ENCODE assay signal across 13 mouse cellular contexts in the genomic region with DNA sequence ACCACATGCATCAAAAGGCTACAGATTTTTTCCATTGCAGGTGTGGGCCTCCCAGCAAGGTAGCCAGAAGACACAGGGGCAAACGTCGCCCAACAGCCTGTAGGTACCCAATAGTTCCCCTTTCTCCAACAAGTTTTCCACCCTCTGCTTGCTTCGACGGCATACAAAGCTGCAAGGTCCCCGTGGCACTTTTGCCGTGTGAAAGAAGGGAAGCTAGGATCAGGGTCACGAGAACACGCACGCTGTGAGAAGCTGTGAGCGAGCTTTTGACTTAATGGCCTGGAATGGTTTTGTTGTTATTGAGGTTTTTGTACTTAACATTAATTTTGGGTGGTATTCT. TPM values are rescaled to one million over a fixed set of nuclear protein-coding genes. Genes with fewer than 3 reads are reported as not detected.
DNase-seq lines count a peak whose midpoint lies in the region; ATAC-seq lines count a peak whose summit lies in the region.
"Had no signal": no experiment of that assay in that cellular context is flagged by ENCODE, and none has a peak within 500 bp of the region (broad histone marks: within the 10 kb centered on the region; RNA-seq: fewer than 3 reads in every experiment).

No protein-coding gene starts in this region.

- 0 out of 2 replicates have a peak overlapping the region, but pooled peaks have one; percentile 43 for H3K4me2 ChIP-seq in neural tube, embryonic 12.5 days (replicated peaks)
- no peak overlapping the region for H3K4me2 ChIP-seq in neural tube, embryonic 15.5 days
- H3K4me2 ChIP-seq in forebrain, embryonic 12.5 days = peak overlapping the region; percentile 42; the same call in 1 of the 2 replicates
- no peak overlapping the region for H3K4me2 ChIP-seq in hindbrain, embryonic 16.5 days (ENCODE audit: low read length)
- H3K4me2 ChIP-seq in stomach, embryonic 15.5 days = no peak overlapping the region

- DNase-seq in left cerebral cortex, postnatal 14 days (ENCODE audit: low spot score in 2 of 2) = no peak
- DNase-seq in natural killer cell, adult 2 months (ENCODE audit: low spot score in 2 of 2) = no peak
- DNase-seq: adrenal gland, postnatal 25 days; heart, adult 18-20 months; lung, postnatal 36 days had no signal

- H3K27ac ChIP-seq in neural tube, embryonic 12.5 days = no peak overlapping the region
- H3K27ac ChIP-seq in neural tube, embryonic 15.5 days (replicated peaks) = no peak overlapping the region
- peak overlapping the region; percentile 82 for H3K27ac ChIP-seq in forebrain, embryonic 12.5 days
- H3K27ac ChIP-seq in hindbrain, embryonic 16.5 days (ENCODE audit: low read depth, low read length) = peak overlapping the region; percentile 0; the same call in 1 of the 2 replicates
- peak overlapping the region; percentile 72 for H3K27ac ChIP-seq in stomach, embryonic 15.5 days
- H3K27ac ChIP-seq: liver, embryonic 14.5 days had no signal

- 72% methylated on average over 10 of the region's 10 CpGs for WGBS in neural tube, embryonic 12.5 days
- 60% methylated on average over 10 of the region's 10 CpGs for WGBS in neural tube, embryonic 15.5 days
- WGBS in forebrain, embryonic 12.5 days = 74% methylated on average over 10 of the region's 10 CpGs
- WGBS in hindbrain, embryonic 16.5 days = 66% methylated on average over 10 of the region's 10 CpGs
- 82% methylated on average over 10 of the region's 10 CpGs for WGBS in stomach, embryonic 15.5 days

- H3K9ac ChIP-seq in neural tube, embryonic 12.5 days = no peak overlapping the region
- H3K9ac ChIP-seq in neural tube, embryonic 15.5 days (replicated peaks) = no peak overlapping the region
- H3K9ac ChIP-seq in forebrain, embryonic 12.5 days = no peak overlapping the region
- no peak overlapping the region for H3K9ac ChIP-seq in hindbrain, embryonic 16.5 days (ENCODE audit: low read depth, low read length)
- H3K9ac ChIP-seq in stomach, embryonic 15.5 days = no peak overlapping the region
- H3K9ac ChIP-seq: liver, embryonic 14.5 days had no signal

- intact Hi-C loops in left cerebral cortex, postnatal 14 days (cut with DNase I) = no loop called here

- H3K9me3 ChIP-seq in neural tube, embryonic 12.5 days = no peaks in the 10 kb centered on the region
- H3K9me3 ChIP-seq in neural tube, embryonic 15.5 days (replicated peaks) = no peaks in the 10 kb centered on the region
- H3K9me3 ChIP-seq in forebrain, embryonic 12.5 days = no peaks in the 10 kb centered on the region
- H3K9me3 ChIP-seq in hindbrain, embryonic 16.5 days (ENCODE audit: control insufficient read depth, low read length) = no peaks in the 10 kb centered on the region
- H3K9me3 ChIP-seq in stomach, embryonic 15.5 days = no peaks in the 10 kb centered on the region
- H3K9me3 ChIP-seq: G1E had no signal

- no peaks in the 10 kb centered on the region for H3K27me3 ChIP-seq in neural tube, embryonic 12.5 days (replicated peaks)
- H3K27me3 ChIP-seq in neural tube, embryonic 15.5 days (replicated peaks) = no peaks in the 10 kb centered on the region
- 0 out of 2 replicates have a peak, but pooled peaks cover 8% of the 10 kb centered on the region for H3K27me3 ChIP-seq in forebrain, embryonic 12.5 days
- no peaks in the 10 kb centered on the region for H3K27me3 ChIP-seq in hindbrain, embryonic 16.5 days (replicated peaks; ENCODE audit: control insufficient read depth, insufficient read depth, low read length)
- H3K27me3 ChIP-seq in stomach, embryonic 15.5 days (replicated peaks) = no peaks in the 10 kb centered on the region

- H3K36me3 ChIP-seq in neural tube, embryonic 12.5 days = no peaks in the 10 kb centered on the region
- H3K36me3 ChIP-seq in neural tube, embryonic 15.5 days = no peaks in the 10 kb centered on the region
- H3K36me3 ChIP-seq in forebrain, embryonic 12.5 days (replicated peaks) = no peaks in the 10 kb centered on the region
- no peaks in the 10 kb centered on the region for H3K36me3 ChIP-seq in hindbrain, embryonic 16.5 days (ENCODE audit: control insufficient read depth, insufficient read depth, low read length)
- H3K36me3 ChIP-seq in stomach, embryonic 15.5 days = no peaks in the 10 kb centered on the region
- H3K36me3 ChIP-seq: G1E had no signal

- H3K4me1 ChIP-seq in neural tube, embryonic 12.5 days = peaks cover 20% of the 10 kb centered on the region
- H3K4me1 ChIP-seq in neural tube, embryonic 15.5 days = peaks cover 12% of the 10 kb centered on the region
- H3K4me1 ChIP-seq in forebrain, embryonic 12.5 days = peaks cover 16% of the 10 kb centered on the region
- peaks cover 10% of the 10 kb centered on the region for H3K4me1 ChIP-seq in hindbrain, embryonic 16.5 days (ENCODE audit: control insufficient read depth, insufficient read depth, low read depth, low read length)
- peaks cover 9% of the 10 kb centered on the region for H3K4me1 ChIP-seq in stomach, embryonic 15.5 days

- H3K4me3 ChIP-seq in neural tube, embryonic 12.5 days = no peak overlapping the region
- no peak overlapping the region for H3K4me3 ChIP-seq in neural tube, embryonic 15.5 days (replicated peaks)
- no peak overlapping the region for H3K4me3 ChIP-seq in forebrain, embryonic 12.5 days (replicated peaks)
- no peak overlapping the region for H3K4me3 ChIP-seq in hindbrain, embryonic 16.5 days (ENCODE audit: low read length)
- H3K4me3 ChIP-seq in stomach, embryonic 15.5 days (replicated peaks) = no peak overlapping the region

- ATAC-seq in neural tube, embryonic 12.5 days (ENCODE audit: low FRiP score, low read depth) = no peak
- no peak for ATAC-seq in neural tube, embryonic 15.5 days (ENCODE audit: low FRiP score)
- ATAC-seq in forebrain, embryonic 12.5 days (ENCODE audit: low FRiP score) = no peak
- ATAC-seq in hindbrain, embryonic 16.5 days = no peak
- no peak for ATAC-seq in stomach, embryonic 15.5 days (ENCODE audit: insufficient read depth, low FRiP score, low read depth)
- ATAC-seq: intestine, embryonic 16.5 days had no signal

RNA-seq across cellular contexts. Expression of a gene that starts 14.5 kb away (rescaled TPM):
- 0.87 and 0.98 TPM in 2 replicates for polyA plus RNA-seq in neural tube, embryonic 12.5 days (2016; fragmentation: Nextera tagmentation; extraction: Ambion mirVana)
- 1.1 and 1.4 TPM in 2 replicates for polyA plus RNA-seq in neural tube, embryonic 15.5 days (2015; fragmentation: Nextera tagmentation; extraction: Ambion mirVana)
- polyA plus RNA-seq in forebrain, embryonic 12.5 days (2016; fragmentation: Nextera tagmentation; extraction: Ambion mirVana) = 1.8 and 2.1 TPM in 2 replicates
- polyA plus RNA-seq in hindbrain, embryonic 16.5 days (2015; fragmentation: Nextera tagmentation; extraction: Ambion mirVana) = 7.2 and 7.6 TPM in 2 replicates
- 1.2 TPM in 2 replicates for polyA plus RNA-seq in stomach, embryonic 15.5 days (2015; fragmentation: Nextera tagmentation; extraction: Ambion mirVana)
- total RNA-seq in left cerebral cortex, postnatal 14 days (2021) = 1 to 10 TPM; 3.5 to 3.7 TPM
- polyA plus RNA-seq: G1E had no signal

Comparison
In these comparisons a context has a peak if more than half of its experiments do, and no peak if none do; other contexts are left out.
1. H3K4me2 ChIP-seq: peak in neural tube, embryonic 12.5 days (single experiment) and forebrain, embryonic 12.5 days (single experiment); none in neural tube, embryonic 15.5 days (single experiment), hindbrain, embryonic 16.5 days (single experiment) and stomach, embryonic 15.5 days (single experiment).
2. H3K27ac ChIP-seq: peak in forebrain, embryonic 12.5 days (single experiment), hindbrain, embryonic 16.5 days (single experiment) and stomach, embryonic 15.5 days (single experiment); none in neural tube, embryonic 12.5 days (single experiment) and neural tube, embryonic 15.5 days (single experiment).